Mouse (Mus musculus) hindbrain, embryonic 11.5 days (tissue): ENCODE measurements around the gene Etnk1. TPM values are rescaled to one million over a fixed set of nuclear protein-coding genes. Genes with fewer than 3 reads are reported as not detected.

Source experiments
- ATAC-seq: fragments of 200-750 bp; cut with Nextera tagmentation; 2 replicates; pipeline ENCODE4 v1.8.0; 2017; ENCODE audit warnings: mild to moderate bottlenecking, moderate TSS enrichment, moderate library complexity; ENCODE audit not compliant: low FRiP score
- DNase-seq: peaks from one replicate; pipeline ENCODE4 v3.0.0-alpha.2; 2015; ENCODE audit warnings: low spot score
- H3K27ac ChIP-seq: fragments of 300-500 bp; sonication (generic); 2 replicates; pipeline ENCODE4 v1.5.1; 2014; ENCODE audit warnings: mild to moderate bottlenecking, low read depth, low read length
- H3K27me3 ChIP-seq: fragments of 300-500 bp; sonication (generic); 2 replicates; pipeline ENCODE4 v1.6.1; 2014; ENCODE audit warnings: mild to moderate bottlenecking, low read length, moderate library complexity, mixed read lengths; ENCODE audit not compliant: control insufficient read depth, insufficient read depth
- H3K36me3 ChIP-seq: fragments of 300-500 bp; sonication (generic); 2 replicates; pipeline ENCODE4 v1.6.1; 2014; ENCODE audit warnings: mild to moderate bottlenecking, low read length, moderate library complexity, mixed read lengths; ENCODE audit not compliant: control insufficient read depth, insufficient read depth
- H3K4me1 ChIP-seq: fragments of 300-500 bp; sonication (generic); replicated peaks from 2 replicates; pipeline ENCODE4 v1.6.1; 2014; ENCODE audit warnings: low read length, mixed read lengths; ENCODE audit not compliant: control insufficient read depth, insufficient read depth
- H3K4me2 ChIP-seq: fragments of 300-500 bp; sonication (generic); replicated peaks from 2 replicates; pipeline ENCODE4 v1.6.1; 2014; ENCODE audit warnings: mild to moderate bottlenecking, low read depth, low read length
- H3K4me3 ChIP-seq: fragments of 300-500 bp; sonication (generic); 2 replicates; pipeline ENCODE4 v1.5.1; 2014; ENCODE audit warnings: low read depth, low read length
- H3K9ac ChIP-seq: fragments of 300-500 bp; sonication (generic); 2 replicates; pipeline ENCODE4 v1.6.1; 2014; ENCODE audit warnings: low read depth, low read length
- H3K9me3 ChIP-seq: fragments of 300-500 bp; sonication (generic); 2 replicates; pipeline ENCODE4 v1.6.1; 2016; ENCODE audit warnings: low read length; ENCODE audit not compliant: control insufficient read depth
- WGBS: fragments of 180-500 bp; shearing (Covaris S2); extraction: QIAGEN DNeasy Blood & Tissue Kit; methylation state at CpG from one replicate; pipeline ENCODE4 v1.1.7; 2014; 5-methylcytosine and 5-hydroxymethylcytosine counted together
- polyA plus RNA-seq: library from polyadenylated mRNA; unstranded; fragments of >200 nt; fragmentation: Nextera tagmentation; extraction: Ambion mirVana; gene quantifications from 2 replicates; pipeline ENCODE4 v1.2.1, GENCODE M21; 2014

The Etnk1 gene
- 35.5 and 35.9 TPM in 2 replicates for polyA plus RNA-seq

DNA sequence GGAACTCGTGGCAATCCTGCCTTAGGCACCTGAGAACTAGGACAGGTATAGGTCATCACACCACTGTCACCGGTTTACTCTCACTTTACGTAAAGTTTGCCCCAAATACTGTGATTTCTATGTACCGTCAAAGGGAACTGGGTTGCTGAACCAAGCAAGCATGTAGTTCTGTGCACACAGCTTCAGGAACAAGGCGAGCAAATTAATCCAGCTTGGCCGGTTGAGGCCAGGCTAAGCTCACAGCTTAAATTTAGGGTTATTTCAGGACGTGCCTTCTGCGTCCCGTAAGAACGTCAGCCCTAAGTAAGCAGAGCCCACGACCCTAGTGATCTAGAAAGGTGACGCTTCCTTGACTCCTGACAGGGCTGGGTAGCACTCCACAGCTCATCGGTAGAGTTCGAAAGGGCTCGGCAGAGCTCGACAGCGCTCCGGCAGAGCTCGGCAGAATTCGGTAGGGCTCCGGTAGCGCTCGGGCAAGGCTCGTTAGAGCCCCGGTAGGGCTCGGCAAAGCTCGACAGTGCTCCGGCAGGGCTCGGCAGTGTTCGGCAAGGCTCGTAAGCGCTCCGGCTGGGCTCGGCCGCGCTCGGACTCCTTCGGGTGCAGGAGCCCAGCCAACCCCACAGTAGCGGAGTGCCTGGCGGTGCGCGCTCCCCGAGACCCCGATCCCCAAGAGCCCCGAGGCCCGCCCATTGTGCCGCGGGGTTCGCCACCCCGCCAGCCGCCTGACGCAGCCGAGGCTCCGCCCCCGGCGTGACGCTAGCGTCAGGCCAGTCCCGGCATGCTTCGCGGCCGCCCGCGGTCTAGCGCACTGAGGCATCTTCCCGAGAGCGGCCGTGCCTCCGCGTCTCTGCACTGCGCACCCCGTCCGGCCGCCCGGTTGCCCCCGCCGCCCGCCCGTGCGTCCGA lies at the start of gene Etnk1:
Etnk1 (plus strand) TSS at position 770 of the 906 bp plus-strand sequence.
- peak; percentile 96 for DNase-seq

DNA sequence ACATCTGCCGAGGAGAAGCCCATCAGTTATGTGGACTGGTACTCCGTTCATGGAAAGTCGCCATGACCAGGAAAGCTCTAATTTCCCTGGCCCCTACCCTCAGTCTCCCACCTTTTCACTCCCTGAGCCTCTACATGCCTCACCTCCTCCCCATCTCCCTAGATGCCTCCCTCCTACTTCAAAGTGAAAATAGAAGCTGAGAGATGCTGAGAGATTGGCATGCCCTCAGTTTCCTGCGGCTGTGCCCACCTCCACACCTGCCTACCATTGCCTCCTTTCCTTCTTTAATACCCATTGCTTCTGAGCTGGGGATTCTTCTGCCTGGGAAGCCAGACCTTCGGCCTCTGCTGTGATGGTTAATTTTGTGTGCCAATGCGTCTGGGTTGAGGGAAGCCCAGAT lies 47.7 kb upstream of the Etnk1 start:
- DNase-seq (no peak), ATAC-seq (no peak)
- Histone ChIP-seq H3K36me3 (no peaks in the 10 kb centered on the region), H3K27me3 (no peaks in the 10 kb centered on the region), H3K9ac (no peak overlapping the region), H3K4me2 (no peak overlapping the region), H3K4me1 (no peaks in the 10 kb centered on the region), H3K9me3 (no peaks in the 10 kb centered on the region), H3K27ac (no peak overlapping the region), H3K4me3 (no peak overlapping the region)
- 93% methylated on average over 6 of the region's 6 CpGs for WGBS

More for the DNA sequence above, at the start of gene Etnk1:
- peak within 1 kb of the TSS; percentile 91 for H3K27ac ChIP-seq
- no peaks in the 10 kb centered on the region; the same call in 1 of the 2 replicates for H3K27me3 ChIP-seq
- no peaks in the 10 kb centered on the region for H3K4me1 ChIP-seq
- H3K9me3 ChIP-seq, result no peaks in the 10 kb centered on the region
- WGBS, result under 1% methylated on average over 66 of the region's 81 CpGs
- H3K9ac ChIP-seq, result peak within 1 kb of the TSS; percentile 87
- peak within 1 kb of the TSS; percentile 80 for H3K4me3 ChIP-seq
- peak; percentile 98 for ATAC-seq
- peaks cover 2% of the 10 kb centered on the region; the same call in 1 of the 2 replicates for H3K36me3 ChIP-seq
- peak within 1 kb of the TSS; percentile 83 for H3K4me2 ChIP-seq

DNA sequence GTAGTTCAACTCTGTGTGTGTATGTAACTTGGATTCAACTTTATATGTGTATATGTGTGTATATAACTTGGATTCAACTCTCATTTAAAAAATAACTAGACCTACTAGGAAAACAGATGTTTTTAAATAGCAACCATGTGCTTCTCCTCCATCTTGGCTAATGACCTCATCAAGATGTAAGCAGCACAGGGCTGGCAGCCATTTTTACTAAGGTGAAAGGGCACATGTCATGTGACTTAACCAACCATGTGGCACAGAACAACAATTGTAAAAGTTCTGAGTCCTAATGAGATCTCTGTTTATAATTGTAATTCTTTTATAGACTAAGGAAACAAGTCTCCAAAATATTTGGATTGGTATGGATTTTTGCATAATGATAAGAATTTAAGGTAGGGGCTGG lies 41.3 kb upstream of the Etnk1 start:
- Histone ChIP-seq H3K9ac (no peak overlapping the region), H3K36me3 (no peaks in the 10 kb centered on the region), H3K4me3 (no peak overlapping the region), H3K27ac (no peak overlapping the region), H3K4me2 (no peak overlapping the region), H3K27me3 (no peaks in the 10 kb centered on the region), H3K9me3 (no peaks in the 10 kb centered on the region), H3K4me1 (no peaks in the 10 kb centered on the region)
- no peak for DNase-seq
- ATAC-seq, result no peak

DNA sequence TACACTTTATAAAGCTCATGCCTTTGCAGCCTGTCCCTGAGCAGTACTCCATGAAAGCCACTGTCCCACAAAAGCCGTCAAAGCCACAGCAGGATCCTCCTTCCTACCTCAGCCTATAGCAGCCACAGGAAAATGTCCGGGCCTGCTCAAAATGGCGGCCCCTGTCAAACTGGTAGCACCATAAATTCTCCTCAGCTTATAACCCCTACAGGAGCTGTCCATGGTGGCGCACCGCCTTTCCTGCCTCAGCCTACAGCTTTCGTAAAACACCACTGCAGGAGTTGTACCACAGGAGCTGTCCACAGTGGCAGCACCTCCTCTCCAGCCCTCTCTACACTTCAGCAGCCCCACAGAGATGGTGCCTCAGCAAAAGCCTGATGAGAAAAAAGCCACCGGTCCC lies 37.6 kb upstream of the Etnk1 start:
- H3K4me1 ChIP-seq, result no peaks in the 10 kb centered on the region
- no peak overlapping the region for H3K9ac ChIP-seq
- ATAC-seq, result no peak
- no peaks in the 10 kb centered on the region for H3K36me3 ChIP-seq
- no peaks in the 10 kb centered on the region for H3K27me3 ChIP-seq
- DNase-seq, result no peak
- WGBS, result 90% methylated on average over 7 of the region's 7 CpGs
- no peak overlapping the region for H3K27ac ChIP-seq
- H3K4me2 ChIP-seq, result no peak overlapping the region
- H3K4me3 ChIP-seq, result no peak overlapping the region
- H3K9me3 ChIP-seq, result no peaks in the 10 kb centered on the region

DNA sequence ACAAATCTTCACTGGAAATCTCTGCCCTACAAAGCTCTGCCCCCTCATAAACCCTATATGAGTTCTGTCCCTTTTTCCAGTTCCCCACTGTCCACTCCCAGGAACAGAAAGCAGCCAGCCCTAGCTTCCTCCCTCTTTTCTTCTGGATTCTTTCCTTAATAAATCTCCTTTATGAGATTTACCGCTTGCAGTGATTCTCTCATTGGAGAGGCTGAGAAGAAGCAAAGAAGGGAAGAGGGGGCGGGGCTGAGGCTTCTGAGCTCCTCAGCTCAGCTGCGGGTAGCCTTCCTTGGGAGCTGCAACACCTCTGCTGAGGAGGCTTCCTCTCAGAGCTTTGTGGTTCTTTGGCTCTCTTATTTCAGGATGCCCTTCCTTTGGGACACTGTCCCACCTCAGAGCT lies 37.1 kb upstream of the Etnk1 start:
- Histone ChIP-seq H3K4me3 (no peak overlapping the region), H3K9me3 (no peaks in the 10 kb centered on the region), H3K4me2 (no peak overlapping the region), H3K4me1 (no peaks in the 10 kb centered on the region), H3K9ac (no peak overlapping the region), H3K27ac (no peak overlapping the region), H3K36me3 (no peaks in the 10 kb centered on the region), H3K27me3 (no peaks in the 10 kb centered on the region)
- DNase-seq, result no peak
- no peak for ATAC-seq
- 89% methylated on average over 3 of the region's 3 CpGs for WGBS

DNA sequence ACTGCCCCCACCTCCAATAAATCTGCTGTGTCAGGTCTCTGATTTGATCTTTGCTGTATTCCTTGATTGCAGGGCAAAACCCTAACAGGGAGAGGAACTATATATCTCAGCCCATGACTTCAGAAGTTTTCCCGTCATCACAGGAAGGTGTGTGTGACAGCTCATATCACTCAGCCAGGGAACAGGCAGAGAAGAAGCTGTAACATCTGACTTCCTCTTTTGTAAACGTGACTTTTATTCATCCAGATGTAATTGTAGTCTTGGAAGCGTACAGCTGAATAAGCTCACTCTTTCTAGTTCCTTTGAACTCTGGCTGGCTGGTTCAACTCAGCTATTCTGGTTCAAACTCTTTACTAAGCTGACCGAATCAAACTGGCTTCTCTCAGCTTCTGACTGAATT lies 36.6 kb upstream of the Etnk1 start:
- 84% methylated on average over 4 of the region's 4 CpGs for WGBS
- no peak for ATAC-seq

DNA sequence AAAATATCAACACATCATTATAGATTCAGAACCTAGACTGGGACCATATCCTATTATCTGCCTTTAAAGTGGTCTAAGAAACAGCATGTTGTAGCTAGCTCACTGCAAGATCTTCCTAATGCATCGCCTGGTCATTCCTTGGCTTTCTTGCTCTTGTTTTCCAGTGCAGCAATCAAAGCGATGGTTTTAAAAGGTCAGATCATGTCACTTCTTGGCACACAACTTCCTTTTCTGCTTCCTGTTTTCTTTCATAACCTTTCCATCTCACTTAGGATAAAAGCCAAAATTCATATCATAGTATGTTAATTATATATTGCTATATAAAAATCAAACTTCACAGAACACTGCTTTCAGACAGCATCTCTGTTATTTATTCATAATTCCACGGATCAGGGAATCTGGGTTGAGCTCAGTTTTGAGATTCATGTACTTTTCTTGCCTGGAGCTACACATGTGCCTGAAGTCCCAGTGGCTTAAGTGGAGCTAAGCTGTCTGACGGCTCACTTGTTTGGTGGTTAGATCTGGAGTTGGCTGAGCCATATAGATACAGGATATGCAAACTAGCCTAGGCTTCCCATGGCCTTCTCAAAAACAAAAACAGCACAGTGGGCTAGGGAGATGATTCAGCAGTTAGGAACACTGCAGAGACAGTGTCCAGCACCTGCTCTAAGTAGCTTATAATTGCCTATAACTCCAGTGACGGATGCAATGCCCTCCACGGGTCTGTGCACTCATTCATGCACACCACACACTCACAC lies 34.9 kb upstream of the Etnk1 start:
- no peak for ATAC-seq
- no peaks in the 10 kb centered on the region for H3K36me3 ChIP-seq
- 80% methylated on average over 6 of the region's 6 CpGs for WGBS
- H3K27me3 ChIP-seq, result no peaks in the 10 kb centered on the region
- DNase-seq, result no peak
- H3K27ac ChIP-seq, result no peak overlapping the region
- H3K9ac ChIP-seq, result no peak overlapping the region
- H3K4me3 ChIP-seq, result no peak overlapping the region
- H3K4me1 ChIP-seq, result no peaks in the 10 kb centered on the region
- H3K4me2 ChIP-seq, result no peak overlapping the region
- H3K9me3 ChIP-seq, result no peaks in the 10 kb centered on the region

More for the DNA sequence above, 36.6 kb upstream of the Etnk1 start:
- Histone ChIP-seq H3K27me3 (no peaks in the 10 kb centered on the region), H3K36me3 (no peaks in the 10 kb centered on the region), H3K9me3 (no peaks in the 10 kb centered on the region), H3K9ac (no peak overlapping the region), H3K27ac (no peak overlapping the region), H3K4me2 (no peak overlapping the region), H3K4me3 (no peak overlapping the region), H3K4me1 (no peaks in the 10 kb centered on the region)
- DNase-seq, result no peak

DNA sequence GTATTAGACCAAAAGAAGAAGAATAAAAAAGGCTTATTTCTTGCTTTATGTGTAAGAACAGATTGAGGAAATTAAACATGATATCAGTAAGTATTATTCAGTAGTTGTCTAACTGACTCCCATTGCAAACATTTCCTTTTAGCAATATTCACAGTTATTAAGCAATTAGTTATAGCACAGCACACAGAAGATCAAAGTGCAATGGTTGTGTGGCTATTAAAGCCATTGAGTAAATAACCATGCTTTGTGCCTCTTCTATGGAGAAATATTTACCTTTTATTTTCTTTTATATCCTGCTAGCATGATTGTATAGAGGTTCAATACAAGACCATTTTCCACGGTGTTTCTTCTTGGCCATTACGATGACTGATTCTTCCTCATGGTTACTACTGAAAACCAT lies 33.9 kb upstream of the Etnk1 start:
- Histone ChIP-seq H3K4me1 (no peaks in the 10 kb centered on the region), H3K4me2 (no peak overlapping the region), H3K9me3 (no peaks in the 10 kb centered on the region), H3K27ac (no peak overlapping the region), H3K4me3 (no peak overlapping the region), H3K9ac (no peak overlapping the region), H3K36me3 (no peaks in the 10 kb centered on the region), H3K27me3 (no peaks in the 10 kb centered on the region)
- WGBS, result 80% methylated on average over 2 of the region's 2 CpGs
- ATAC-seq (no peak), DNase-seq (no peak)
